Mouse (Mus musculus) kidney, adult 2 months (tissue): Measurements from ENCODE around the gene 1700003E16Rik.

Source experiments
- CTCF ChIP-seq: fragments of 200-500 bp; conservative IDR thresholded peaks from 2 replicates; pipeline ENCODE4 v1.5.1; 2011; ENCODE audit warnings: low read depth, mild to moderate bottlenecking, control low read depth, low read length, moderate library complexity, mixed read lengths; ENCODE audit not compliant: insufficient read depth, insufficient read length
- POLR2A ChIP-seq: fragments of 200-500 bp; IDR thresholded peaks from one replicate; pipeline ENCODE4 v1.6.1; 2011; ENCODE audit warnings: low read depth, low read length, control low read depth

DNA sequence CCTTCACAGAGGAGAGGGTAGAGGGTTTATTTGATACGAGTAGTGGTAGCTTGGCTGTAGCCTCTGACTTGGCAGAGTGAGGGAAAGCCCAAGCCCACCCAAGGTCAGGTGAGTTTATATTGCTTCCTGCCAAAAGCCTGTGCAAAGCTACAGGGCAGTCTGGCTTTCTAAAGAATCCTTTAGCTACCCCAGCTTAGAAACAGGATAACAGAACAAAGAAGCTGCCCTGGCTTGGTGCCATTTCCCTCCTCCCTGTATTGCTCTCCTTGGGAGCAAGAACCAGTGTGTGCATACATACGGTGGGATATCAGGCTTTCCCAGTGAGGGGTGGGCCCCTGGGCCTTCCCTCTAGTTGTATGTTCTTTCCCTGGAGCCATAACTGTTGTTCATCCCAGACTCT, 54.3 kb downstream of the 1700003E16Rik start:
- TF ChIP-seq POLR2A, result no peak
- TF ChIP-seq CTCF, result no peak
